Mouse (Mus musculus) midbrain, postnatal 0 days (tissue): ENCODE results near the gene Rora. TPM values are rescaled to one million over a fixed set of nuclear protein-coding genes. Genes with fewer than 3 reads are reported as not detected.

Experiments
- ATAC-seq: fragments of 200-750 bp; cut with Nextera tagmentation; 2 replicates; pipeline ENCODE4 v1.8.0; 2017; ENCODE audit warnings: moderate number of reproducible peaks, mild to moderate bottlenecking, moderate TSS enrichment, moderate library complexity; ENCODE audit not compliant: low FRiP score
- DNase-seq: peaks from one replicate; pipeline ENCODE4 v3.0.0-alpha.2; 2015; ENCODE audit warnings: low spot score
- H3K27ac ChIP-seq: fragments of 300-500 bp; sonication (generic); 2 replicates; pipeline ENCODE4 v1.5.1; 2014; ENCODE audit warnings: low read depth, mild to moderate bottlenecking, low read length, mixed read lengths
- H3K27me3 ChIP-seq: fragments of 300-500 bp; sonication (generic); 2 replicates; pipeline ENCODE4 v1.6.1; 2014; ENCODE audit warnings: low read length, control low read depth, mixed read lengths; ENCODE audit not compliant: insufficient read depth
- H3K36me3 ChIP-seq: fragments of 300-500 bp; sonication (generic); 2 replicates; pipeline ENCODE4 v1.6.1; 2014; ENCODE audit warnings: low read length, control low read depth, mixed read lengths; ENCODE audit not compliant: insufficient read depth
- H3K4me1 ChIP-seq: fragments of 300-500 bp; sonication (generic); 2 replicates; pipeline ENCODE4 v1.6.1; 2014; ENCODE audit warnings: mild to moderate bottlenecking, control low read depth, antibody characterized with exemption, low read length, mixed read lengths; ENCODE audit not compliant: insufficient read depth
- H3K4me2 ChIP-seq: fragments of 300-500 bp; sonication (generic); 2 replicates; pipeline ENCODE4 v1.6.1; 2014; ENCODE audit warnings: low read depth, mild to moderate bottlenecking, low read length, mixed read lengths; ENCODE audit not compliant: poor library complexity, severe bottlenecking
- H3K4me3 ChIP-seq: fragments of 300-500 bp; sonication (generic); 2 replicates; pipeline ENCODE4 v1.5.1; 2014; ENCODE audit warnings: low read depth, mild to moderate bottlenecking, low read length, moderate library complexity
- H3K9ac ChIP-seq: fragments of 300-500 bp; sonication (generic); replicated peaks from 2 replicates; pipeline ENCODE4 v1.6.1; 2014; ENCODE audit warnings: mild to moderate bottlenecking, low read length, moderate library complexity, mixed read lengths; ENCODE audit not compliant: poor library complexity, severe bottlenecking
- H3K9me3 ChIP-seq: fragments of 300-500 bp; sonication (generic); 2 replicates; pipeline ENCODE4 v1.6.1; 2016; ENCODE audit warnings: low read length, control low read depth
- CTCF ChIP-seq: IDR thresholded peaks from 2 replicates; pipeline ENCODE4 v1.5.1; 2016; ENCODE audit warnings: antibody characterized with exemption, mild to moderate bottlenecking
- WGBS: fragments of 180-500 bp; shearing (Covaris S2); extraction: QIAGEN DNeasy Blood & Tissue Kit; methylation state at CpG from one replicate; pipeline ENCODE4 v1.1.7; 2014; 5-methylcytosine and 5-hydroxymethylcytosine counted together
- polyA plus RNA-seq: library from polyadenylated mRNA; unstranded; fragments of >200 nt; fragmentation: Nextera tagmentation; extraction: Ambion mirVana; gene quantifications from 2 replicates; pipeline ENCODE4 v1.2.1, GENCODE M21; 2015
- total RNA-seq: library from RNA; depleted of rRNA; stranded (reverse); fragments of >200 nt; gene quantifications from 2 replicates; pipeline ENCODE4 v1.2.3, GENCODE M21; 2014

Gene Rora
- total and polyA plus RNA-seq, 2 experiments from 2014 or later = 28.2 to 49.6 TPM

- no peak for ATAC-seq
- no peak for DNase-seq
- 73% methylated on average over 4 of the region's 4 CpGs for WGBS
- Histone ChIP-seq H3K36me3 (no peaks in the 10 kb centered on the region), H3K4me1 (no peaks in the 10 kb centered on the region), H3K9me3 (no peaks in the 10 kb centered on the region), H3K27ac (no peak overlapping the region), H3K4me2 (no peak overlapping the region), H3K9ac (no peak overlapping the region), H3K4me3 (no peak overlapping the region), H3K27me3 (no peaks in the 10 kb centered on the region)
- TF ChIP-seq CTCF = no peak
Observed at GRCm38 (mm10) chr9:69303346-69303944, 649.9 kb downstream of the Rora start.

- Histone ChIP-seq H3K9ac (no peak overlapping the region), H3K36me3 (no peaks in the 10 kb centered on the region), H3K4me2 (no peak overlapping the region), H3K9me3 (no peaks in the 10 kb centered on the region), H3K4me3 (no peak overlapping the region), H3K27me3 (no peaks in the 10 kb centered on the region), H3K4me1 (no peaks in the 10 kb centered on the region), H3K27ac (no peak overlapping the region)
- no peak for TF ChIP-seq CTCF
- DNase-seq (no peak), ATAC-seq (no peak)
- 92% methylated on average over 4 of the region's 4 CpGs for WGBS
Observed at GRCm38 (mm10) chr9:69303962-69304361, 650.4 kb downstream of the Rora start.

- no peaks in the 10 kb centered on the region for H3K9me3 ChIP-seq
- H3K4me2 ChIP-seq = no peak overlapping the region
- no peak overlapping the region for H3K4me3 ChIP-seq
- no peaks in the 10 kb centered on the region for H3K4me1 ChIP-seq
- H3K36me3 ChIP-seq = no peaks in the 10 kb centered on the region
- no peak for DNase-seq
- no peak for TF ChIP-seq CTCF
- no peak for ATAC-seq
- WGBS = 81% methylated on average over 10 of the region's 10 CpGs
- no peaks in the 10 kb centered on the region for H3K27me3 ChIP-seq
- no peak overlapping the region for H3K27ac ChIP-seq
- H3K9ac ChIP-seq = no peak overlapping the region
Observed at GRCm38 (mm10) chr9:69304492-69304891, 650.9 kb downstream of the Rora start.

DNA sequence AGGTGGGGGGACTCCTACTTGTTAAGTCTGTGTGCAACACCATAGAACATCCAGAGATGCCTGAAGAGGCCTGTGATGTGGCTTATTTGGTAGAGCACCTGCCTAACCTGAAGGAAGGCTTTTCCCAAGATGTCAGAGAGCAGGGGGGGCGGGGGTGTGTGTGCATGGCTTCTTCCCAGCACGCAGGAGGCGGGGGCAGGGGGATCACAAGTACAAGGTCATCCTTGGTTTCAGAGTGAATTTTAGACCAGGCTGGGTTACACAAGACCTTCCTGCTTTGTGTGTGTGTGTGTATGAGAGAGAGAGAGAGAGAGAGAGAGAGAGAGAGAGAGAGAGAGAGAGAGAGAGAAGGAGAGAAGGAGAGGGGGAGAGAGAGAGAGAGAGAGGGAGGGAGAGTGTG lies 651.4 kb downstream of the Rora start:
- DNase-seq (no peak), ATAC-seq (no peak)
- no peaks in the 10 kb centered on the region for H3K36me3 ChIP-seq
- H3K4me2 ChIP-seq = no peak overlapping the region
- TF ChIP-seq CTCF = no peak
- no peaks in the 10 kb centered on the region for H3K9me3 ChIP-seq
- H3K4me3 ChIP-seq = no peak overlapping the region
- H3K27me3 ChIP-seq = no peaks in the 10 kb centered on the region
- no peak overlapping the region for H3K9ac ChIP-seq
- H3K4me1 ChIP-seq = no peaks in the 10 kb centered on the region
- 71% methylated on average over 3 of the region's 3 CpGs for WGBS
- H3K27ac ChIP-seq = no peak overlapping the region

DNA sequence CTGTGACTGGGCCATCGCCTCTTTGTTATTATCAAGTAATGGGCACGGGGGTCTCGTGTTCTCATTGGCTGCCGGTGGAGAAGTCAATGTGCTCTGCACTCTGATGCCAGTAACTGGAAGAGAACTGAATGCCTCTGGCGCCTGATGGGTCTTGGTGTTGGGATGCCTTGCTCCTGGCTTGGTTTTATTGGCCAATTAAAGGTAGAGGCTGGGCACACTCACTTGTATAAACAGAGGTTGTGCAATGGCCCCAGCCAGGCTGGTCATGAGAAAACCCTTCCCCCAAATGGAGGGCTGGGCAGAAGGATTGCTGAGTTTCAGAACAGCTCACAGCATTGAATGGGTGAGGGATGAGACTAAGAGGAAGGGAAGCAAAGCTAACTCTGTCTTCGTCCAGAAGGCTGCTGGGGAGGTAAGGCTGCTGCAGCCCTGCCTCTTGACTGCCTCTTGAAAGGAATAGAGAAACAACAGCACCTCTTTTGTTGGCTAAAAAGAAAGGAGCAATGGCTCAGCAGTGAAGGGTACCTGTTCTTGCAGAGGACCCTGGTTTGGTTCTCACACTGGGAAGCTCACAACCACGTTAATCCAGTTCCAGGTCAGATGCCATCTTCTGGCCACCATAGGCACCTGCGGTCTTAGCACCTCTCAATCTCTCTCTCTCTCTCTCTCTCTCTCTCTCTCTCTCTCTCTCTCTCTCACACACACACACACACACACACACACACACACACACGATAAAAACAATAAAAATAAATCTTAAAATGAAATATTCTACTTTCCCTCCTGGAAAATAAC lies 653.3 kb downstream of the Rora start:
- DNase-seq (no peak), ATAC-seq (no peak)
- H3K27ac ChIP-seq = no peak overlapping the region
- WGBS = 83% methylated on average over 9 of the region's 9 CpGs
- no peak overlapping the region for H3K4me2 ChIP-seq
- no peaks in the 10 kb centered on the region for H3K36me3 ChIP-seq
- H3K4me1 ChIP-seq = no peaks in the 10 kb centered on the region
- peak; percentile 39 for TF ChIP-seq CTCF
- H3K27me3 ChIP-seq = no peaks in the 10 kb centered on the region
- H3K9ac ChIP-seq = no peak overlapping the region
- no peaks in the 10 kb centered on the region for H3K9me3 ChIP-seq
- H3K4me3 ChIP-seq = no peak overlapping the region

DNA sequence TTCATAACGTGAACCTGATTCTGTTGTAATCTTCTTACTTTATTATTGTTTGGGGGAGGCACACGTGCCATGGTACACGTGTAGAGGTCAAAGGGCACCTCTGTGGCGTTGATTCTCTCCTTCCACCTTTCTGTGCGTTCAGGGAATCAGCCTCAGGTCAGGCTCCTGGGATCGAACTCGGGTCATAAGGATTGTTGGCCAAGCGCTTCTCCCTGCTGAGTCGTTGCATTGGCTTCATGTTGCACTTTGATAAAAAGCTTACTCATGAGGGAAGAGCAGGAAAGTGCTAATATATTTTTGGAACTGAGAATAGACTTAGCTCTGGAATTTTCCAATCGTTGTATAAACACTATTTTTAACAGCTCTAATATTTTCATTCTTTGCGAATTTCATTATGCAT lies 654.4 kb downstream of the Rora start:
- WGBS = 86% methylated on average over 11 of the region's 11 CpGs
- Histone ChIP-seq H3K9me3 (no peaks in the 10 kb centered on the region), H3K36me3 (no peaks in the 10 kb centered on the region), H3K4me1 (no peaks in the 10 kb centered on the region), H3K27me3 (no peaks in the 10 kb centered on the region), H3K9ac (no peak overlapping the region), H3K27ac (no peak overlapping the region), H3K4me2 (no peak overlapping the region), H3K4me3 (no peak overlapping the region)
- DNase-seq (no peak), ATAC-seq (no peak)
- no peak for TF ChIP-seq CTCF
